Mouse (Mus musculus) frontal cortex, adult (tissue): ENCODE measurements at regions not wholly inside any gene's neighbourhood (a gene's known extent, or its start where the extent isn't known, plus 50 kb on each side); places are given as distances from the start of the nearest gene placed in this dataset.

Experiments
- ATAC-seq: cut with Nextera tagmentation; 2 replicates; pipeline ENCODE4 v1.9.2; 2017; ENCODE audit warnings: mild to moderate bottlenecking, moderate library complexity, mixed read lengths; ENCODE audit not compliant: low TSS enrichment

DNA sequence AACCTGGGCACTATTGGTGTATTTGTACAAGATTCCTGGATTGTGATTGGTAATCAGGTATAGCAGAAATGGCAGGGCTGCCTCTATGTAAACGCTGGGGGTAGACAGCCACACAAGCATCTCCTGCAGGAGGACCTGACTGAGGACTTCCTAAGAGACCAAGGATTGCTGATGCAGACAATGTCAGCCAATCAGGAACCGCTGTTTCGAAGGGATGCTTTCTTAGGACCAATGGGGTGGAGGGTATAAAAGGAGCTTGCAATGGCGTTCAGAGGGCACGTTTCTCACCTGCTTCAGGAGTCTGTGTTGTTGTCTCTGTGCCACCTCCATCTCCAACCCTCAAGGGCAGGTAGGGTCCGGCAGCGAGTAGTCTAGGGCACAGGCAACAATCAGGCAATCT, 393.7 kb downstream of the Gm45692 start:
- no peak for ATAC-seq

DNA sequence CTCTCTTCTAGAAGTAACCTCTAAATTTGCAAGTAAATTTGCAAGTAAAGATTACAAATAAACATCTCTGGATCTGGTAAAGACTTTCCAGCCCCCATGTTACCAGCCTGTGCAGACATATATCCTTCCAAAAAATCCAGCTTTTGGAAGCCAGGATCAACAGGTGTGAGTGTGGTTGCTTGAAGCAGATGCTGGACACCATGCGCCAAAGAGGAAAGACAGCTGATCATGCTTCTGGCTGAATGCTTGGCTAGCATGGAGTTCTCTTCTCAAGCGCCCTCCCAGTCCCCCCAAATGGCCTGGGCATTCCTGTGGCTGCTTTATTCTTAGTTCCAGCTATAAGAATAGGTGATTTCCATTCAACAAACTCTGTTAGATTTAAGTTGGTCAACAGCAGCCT, 404.9 kb downstream of the Gm45692 start:
- ATAC-seq: no peak

DNA sequence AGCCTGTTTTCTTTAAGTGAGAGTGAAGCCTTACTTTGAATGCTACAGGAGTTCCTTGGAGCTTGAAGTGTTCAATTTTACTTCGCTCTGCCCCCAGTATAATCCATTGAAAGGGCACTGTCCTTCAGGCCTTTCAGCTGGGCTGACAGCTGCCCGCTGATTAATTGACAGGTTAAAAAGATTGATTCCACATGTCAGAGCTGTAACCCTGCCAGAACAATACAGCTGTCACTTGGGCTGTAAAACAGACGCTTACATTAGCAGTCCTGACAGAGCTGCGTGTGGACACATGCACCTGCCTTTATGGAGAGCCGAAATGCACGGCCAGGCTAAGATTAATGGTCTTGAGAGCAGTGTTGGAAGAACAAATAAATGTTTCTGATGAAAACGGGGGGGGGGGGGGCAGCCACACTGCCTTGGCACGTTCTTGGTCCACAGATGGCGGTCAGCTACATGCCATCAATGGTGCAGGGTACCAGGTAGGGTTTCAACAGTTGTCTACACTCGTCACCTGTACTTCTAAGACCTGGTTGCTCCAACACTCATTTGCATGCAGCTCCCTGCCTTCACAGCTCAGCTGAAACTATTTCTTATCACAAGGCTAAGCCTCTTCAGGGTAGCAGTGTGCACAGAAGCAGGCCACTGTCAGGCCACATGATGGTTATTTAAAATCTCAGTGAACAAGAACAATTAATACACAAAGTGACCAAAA, 407.3 kb downstream of the Gm45692 start:
- ATAC-seq: no peak

DNA sequence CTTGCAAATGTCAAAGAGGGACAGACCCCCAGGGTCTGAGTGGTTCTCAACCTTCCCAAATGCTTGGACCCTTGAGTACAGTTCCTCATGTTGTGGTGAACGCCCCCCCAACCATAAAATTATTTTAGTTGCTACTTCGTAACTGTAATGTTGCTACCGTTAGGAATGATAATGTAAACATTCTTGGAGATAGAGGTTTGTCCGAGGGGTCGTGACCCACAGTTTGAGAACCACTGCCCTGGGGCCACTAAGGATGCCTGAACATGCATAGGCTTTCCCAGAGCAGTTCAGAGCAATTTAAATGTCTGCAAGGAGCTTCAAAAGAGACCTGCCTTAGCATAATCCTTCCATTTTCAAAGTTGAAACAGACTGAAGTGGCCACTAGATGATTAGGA, 407.8 kb downstream of the Gm45692 start:
- no peak for ATAC-seq

DNA sequence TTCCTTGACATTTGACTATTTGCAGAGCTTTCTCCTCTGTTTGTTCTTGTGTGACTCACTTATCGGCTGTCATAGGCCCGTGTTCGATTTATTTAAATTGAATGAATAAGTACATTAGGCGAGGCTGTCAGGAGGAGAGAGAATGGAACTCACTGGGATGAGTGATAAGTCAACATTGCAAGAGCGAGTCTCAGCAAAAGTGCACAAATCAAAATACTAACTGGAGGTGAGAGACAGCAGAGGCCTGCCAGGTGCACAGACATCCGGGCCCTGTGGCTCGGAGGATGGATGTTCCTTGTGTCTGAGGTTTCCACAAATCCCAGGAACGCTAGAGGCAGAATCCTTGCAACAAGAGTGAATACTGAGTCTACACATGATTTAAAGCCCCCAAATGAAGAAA, 410.6 kb downstream of the Gm45692 start:
- no peak for ATAC-seq

DNA sequence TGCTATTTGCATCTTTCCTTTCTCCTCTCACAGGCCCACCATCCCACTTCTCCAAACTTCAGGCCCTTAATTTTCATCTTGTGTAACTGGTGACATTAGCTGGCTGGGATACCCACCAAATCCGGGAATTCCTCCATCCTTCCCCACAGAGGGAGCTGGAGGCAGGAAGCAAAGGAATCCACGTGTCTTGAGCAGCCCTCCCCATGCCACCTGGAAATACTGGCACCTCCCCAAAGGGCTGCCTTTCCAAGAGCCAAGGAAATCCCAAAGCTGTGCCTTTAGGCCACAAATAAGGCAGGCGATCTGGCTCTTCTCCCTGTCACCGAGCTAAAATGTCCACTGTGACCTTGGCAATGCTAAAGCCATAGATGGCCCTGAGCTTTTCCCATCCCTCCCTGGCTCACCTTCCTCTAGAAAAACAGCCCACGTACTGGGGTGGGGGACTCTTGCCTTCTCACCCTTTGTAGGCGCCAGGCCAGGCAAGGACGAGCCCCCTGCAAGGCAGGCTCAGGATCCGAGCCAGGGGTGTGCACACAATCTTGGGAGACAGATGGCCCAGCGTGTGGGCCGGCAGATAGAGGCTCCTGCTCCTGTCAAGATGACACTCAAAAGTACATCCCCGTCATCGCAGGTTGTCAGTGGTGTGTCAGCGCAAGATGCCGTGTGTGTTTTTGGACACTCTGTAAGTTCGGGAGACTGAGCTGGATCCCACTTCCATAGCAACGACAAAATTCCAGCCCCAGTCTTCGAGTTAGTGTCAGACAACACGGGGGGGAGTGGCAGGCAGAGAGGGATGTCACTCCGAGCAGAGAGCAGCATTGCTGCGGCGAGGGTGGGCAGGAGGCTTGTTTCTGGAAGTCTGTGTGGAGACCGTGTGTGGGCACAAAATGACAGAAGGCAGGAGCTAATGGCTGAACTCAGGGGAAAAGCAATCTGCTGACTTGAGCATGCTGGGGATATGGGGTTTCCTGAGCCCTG, 414.4 kb downstream of the Gm45692 start:
- ATAC-seq: peak; percentile 76

DNA sequence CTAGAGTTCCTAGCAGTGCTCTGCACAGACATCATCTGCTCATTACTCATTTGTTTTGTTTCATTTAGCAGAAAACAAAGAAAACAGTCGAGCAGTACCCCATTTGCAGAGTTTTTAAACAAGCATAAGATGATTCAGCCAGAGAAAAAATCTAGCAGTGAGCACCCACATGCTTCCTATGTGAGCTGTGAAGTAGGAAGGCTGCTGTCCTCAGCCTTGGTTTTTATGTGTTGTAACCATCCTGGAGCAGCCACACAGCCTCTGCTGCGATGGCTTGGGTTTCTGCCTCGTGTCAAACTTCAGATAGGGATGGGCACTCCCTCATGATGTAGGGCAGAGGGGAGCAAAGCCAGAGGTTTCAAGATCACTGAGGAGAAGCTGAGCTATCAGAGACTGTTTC, 416.5 kb downstream of the Gm45692 start:
- ATAC-seq: peak; percentile 95

DNA sequence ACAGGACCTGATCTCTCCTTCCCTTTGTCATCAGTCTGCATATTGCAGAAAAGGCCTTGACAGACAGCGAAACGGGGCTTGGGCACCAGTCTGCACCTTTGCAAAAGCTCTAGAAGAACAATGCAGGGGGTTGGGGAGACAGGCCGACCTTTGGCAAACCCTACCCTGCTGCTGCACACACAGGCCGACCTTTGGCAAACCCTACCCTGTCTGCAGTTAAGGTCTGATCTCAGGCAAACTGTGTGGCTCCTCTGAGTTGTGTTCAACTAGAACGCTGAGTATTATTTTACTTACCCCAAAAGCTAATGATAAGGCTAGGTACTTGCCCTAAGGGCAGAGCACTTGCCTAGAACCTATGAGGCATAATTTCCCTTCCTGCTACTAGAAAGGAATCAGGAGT, 423.4 kb upstream of the Zfp703 start:
- no peak for ATAC-seq

DNA sequence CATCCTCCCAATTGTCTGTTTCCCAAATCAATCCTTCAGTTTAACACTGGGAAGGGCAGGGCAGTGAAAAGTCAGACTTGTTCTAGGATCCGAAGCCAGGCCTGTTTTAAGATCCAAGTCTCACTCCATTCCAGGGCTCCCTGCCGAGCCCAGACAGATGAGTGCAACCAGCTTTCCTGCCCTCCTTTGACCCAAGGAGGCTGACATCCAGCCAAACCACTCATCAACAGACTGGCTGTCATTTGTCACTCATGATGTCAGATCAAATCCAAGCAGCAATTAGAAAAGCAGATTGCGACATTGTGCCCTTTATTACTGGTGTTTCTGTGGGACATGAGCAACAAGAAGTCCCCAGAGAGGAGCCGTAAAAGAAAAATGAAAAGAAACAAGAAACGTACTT, 417.9 kb upstream of the Zfp703 start:
- ATAC-seq: no peak

DNA sequence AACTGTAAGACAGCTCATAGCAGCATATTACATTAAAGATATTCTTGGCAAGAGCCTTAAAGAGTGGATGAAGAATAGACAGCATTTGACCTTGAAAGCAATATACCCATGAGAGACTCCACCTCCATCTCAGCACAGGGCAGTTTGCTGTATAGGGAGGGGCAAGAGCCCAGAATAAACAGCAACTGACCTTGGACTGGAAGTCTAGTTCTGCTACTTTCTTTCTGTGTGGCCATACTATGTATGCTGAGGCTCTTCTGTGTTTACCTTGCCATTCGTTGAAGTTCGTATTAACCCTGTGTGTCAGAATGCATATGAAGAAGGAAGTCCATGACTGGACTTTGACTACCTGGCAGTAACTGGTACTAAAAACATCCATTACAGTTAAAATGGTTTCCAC, 414.0 kb upstream of the Zfp703 start:
- no peak for ATAC-seq

DNA sequence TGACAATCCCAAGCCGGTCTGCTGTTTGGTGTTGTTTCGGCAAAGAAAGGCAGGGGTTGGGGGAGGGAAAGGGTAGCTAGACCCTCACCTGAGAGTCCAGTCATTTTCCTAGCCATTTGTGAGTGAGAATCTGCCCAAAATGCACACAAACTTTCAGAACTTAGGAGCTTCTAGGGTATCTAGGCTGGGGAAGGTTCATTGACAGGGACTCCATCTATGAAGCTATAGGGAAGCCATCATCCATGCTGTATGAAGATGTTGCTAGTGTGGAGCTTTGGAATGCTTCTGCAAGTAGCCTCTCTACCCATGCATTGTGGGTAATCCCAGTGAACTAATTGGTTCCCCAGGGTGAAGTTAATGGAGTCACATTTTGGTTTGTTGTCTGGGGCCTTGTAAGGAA, 412.9 kb upstream of the Zfp703 start:
- ATAC-seq: no peak

DNA sequence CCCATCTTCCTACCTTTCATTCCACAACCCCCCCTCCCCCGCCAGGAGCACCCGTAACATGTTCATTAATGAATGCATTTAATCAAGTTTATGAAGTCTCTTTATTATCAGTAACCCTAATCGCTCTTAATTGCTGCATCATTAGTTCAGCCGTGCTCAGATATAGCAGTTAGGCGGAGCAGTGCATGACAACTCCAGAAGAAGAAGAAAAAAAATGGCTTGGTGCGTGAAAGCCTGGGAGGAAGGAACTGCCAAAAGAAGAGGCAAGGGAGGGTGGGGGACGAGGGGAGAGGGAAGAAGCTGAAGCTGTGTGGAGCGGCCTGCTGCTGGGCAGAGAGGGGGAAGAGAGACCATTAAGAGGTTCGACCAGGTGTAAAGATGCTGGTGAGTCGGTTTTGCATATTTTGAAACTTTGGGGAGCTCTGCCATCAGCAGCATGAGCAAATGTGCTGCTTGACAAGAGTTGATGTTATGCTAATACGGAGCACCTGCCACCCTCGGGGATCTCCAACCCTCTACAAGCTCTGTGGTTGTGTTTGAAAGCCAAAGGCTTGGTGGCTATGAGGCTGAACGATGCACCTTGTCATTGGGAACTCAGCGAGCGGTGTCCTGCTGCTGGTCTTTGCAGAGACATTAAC, 408.6 kb upstream of the Zfp703 start:
- no peak for ATAC-seq

DNA sequence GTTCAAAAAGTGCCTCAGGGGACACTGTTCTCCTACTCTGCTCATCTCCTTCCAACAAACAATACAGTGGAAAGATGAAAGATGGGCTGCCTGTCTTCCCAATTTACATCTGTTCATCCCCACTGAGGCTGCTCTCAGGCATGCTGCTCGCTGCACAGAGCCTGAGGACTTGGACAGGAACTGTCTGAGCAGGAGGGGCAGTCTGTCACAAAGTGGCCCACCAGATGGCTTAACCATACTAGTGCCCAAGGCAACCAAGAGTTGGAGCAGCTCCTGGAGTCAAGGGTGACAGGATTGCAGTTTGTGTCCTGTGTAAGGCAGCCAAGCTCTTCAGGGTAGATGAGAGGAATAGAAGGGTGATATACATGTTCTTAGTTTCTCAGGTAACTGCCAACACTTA, 388.3 kb upstream of the Zfp703 start:
- no peak for ATAC-seq

DNA sequence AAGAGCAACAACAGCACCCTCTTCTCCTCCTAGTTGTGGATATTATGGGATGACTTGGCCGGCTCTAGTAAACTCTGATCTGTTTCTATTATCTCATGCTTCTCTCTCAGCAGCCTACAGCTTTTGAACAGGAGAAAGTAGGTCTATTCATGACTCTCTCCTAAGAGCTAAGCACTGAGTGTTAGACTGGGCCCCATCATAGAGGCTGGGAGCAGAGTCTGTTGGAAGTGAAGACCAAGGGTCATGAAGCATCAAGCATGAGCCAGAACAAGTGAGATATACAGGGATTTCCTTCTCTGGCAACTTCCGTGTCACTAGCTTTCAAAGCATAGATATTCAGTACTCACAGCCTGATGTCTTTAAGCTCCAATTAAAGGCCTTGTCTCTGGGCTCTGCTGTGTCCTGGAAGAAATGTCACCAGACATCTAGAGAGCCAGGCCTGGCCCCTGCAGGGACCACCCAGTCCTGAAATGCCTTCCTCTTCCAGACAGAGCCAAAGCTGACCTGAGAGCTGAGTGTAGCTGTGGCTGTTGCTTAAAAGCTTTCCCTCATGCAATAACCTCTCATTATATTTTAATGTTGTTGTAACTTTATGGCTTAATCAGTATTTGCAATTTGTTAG, 386.4 kb upstream of the Zfp703 start:
- ATAC-seq: no peak

DNA sequence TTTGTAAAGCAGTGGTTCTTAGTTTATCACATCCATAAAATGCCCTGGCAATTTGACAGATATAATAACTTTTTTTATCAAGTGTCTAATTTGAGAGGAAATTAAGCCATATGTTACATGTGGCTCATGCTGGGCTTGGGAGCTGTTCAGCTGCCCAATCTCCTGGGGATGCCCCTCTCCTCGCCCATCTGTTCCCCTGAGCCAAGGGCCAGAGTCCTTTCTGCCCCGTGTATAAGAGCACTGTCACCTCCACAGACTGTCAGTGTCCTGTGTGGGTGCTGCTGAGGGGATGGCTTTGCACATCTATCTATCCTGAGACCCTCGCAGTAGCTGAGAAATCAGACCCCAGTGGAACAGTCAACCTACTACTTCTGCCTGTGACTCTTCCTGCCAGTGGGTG, 385.9 kb upstream of the Zfp703 start:
- ATAC-seq: no peak

DNA sequence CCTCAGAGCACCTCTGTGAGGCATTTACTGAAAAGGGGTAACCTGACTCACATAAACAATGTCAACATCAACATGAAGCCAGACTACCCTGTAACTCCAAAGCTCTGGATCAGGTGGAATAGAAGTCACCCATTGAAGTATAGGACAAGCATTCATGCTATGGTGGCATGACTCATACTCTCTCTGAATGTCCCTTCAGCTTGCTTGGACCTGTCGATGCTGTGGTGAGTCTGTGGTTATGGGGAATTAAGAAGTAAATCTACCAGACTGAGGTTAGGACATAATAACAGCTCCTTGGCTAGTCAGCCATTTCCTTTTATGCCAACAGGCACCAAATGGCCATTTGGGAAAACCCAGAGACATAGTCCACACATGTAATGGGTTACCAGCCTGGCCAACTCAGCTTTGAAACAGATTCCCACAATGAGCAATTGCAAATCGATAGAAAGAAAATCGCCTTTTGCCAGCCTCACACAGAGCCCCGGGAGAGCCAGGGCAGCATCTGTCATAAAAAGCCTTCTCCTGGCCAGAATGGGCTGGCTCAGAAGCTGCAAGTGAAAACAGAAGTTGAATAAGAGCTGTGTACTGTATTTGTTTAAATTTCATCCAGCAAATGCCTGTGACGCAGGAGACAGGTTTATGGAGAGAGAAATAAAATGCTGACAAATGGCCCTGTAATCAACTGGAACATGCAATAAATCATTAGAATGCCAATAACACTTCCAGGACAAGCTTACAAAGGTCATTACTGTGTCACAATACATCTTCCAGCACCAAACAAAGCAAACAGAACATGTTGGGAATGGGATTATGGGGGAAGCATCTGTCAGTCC, 383.4 kb upstream of the Zfp703 start:
- no peak for ATAC-seq

DNA sequence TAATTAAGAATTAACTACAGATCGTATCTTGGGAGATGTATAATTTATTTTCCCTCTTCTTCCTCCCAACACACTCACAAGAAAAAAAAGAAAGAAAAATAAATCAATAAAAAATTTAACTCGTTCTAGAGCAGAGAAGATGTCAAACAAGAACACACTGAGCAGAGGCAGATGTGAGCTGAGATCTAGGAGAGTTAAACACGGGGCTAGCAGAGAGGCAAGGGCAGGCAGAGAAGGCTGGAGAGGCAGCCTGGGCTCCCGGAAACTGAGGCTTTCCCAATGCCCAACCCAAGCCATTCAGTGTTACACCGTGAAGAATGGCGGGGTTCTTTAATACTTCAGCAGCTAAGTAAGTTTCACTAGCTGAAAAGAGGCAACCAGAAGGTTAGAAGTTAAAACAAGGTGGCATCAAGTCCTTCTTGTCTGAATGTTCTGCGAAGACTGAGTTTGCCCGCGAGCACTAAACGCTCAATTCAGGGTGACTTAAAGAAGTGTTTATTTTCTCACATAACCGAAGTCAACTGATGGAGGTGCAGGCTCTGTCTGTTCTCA, 382.7 kb upstream of the Zfp703 start:
- no peak for ATAC-seq

DNA sequence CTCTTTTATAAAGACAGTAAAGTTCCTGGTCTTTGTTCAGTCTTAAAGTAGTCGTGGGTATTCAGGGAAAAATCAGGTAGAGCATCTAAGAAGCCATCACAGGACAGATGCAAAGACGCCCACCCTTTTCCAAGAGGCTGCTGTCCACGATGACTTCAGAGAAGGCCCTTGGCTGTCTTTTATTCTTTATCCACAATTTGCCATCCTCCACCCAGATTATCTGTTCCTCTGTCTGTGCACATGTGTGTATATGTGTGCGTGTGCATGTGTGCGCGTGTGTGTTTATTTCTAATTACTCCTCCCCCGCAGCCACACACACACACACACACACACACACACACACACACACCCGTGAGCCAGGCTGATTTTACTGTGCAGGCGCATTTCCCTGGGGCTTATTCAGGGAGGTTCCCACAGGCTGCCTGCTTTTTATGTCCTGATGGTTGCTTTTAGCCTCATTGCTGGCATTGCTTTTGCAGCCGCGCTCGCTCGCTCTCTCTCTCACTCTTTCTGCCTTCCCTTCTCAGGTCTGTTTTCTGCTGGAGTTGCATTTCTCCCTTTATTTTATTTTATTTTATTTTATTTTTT, 381.6 kb upstream of the Zfp703 start:
- ATAC-seq: peak; percentile 81

DNA sequence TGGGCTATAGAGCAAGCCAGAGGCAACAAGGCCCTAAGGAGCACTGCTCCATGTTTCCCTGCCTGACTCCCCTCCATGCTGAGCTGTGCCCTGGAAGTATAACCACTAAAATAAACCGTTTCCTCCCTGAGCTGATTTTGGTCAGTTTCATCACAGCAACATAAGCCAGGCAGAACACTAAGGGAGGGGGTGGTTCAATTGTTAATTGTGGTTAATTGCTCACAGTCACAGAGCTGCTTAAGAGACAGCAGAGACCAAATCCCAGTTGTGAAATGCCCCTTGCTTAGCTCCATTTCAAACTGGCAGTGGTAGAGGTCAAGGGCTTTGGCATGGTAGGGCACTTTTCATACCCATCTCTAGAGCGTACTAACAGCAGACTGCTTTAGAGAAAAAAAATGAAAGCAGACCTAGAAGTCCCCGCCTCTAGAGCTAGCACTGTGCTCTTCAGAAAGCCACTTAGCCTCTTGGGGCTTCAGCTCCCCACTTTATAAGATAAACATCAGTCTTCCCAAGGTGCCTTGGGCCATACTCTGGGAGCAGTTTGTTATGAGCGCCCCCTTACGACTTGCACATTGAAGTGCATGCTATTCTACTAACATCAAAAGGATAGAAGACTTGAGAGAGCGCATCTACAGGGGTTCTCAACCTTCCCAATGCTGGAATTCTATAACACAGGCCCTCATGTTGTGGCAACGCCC, 380.3 kb upstream of the Zfp703 start:
- ATAC-seq: no peak

DNA sequence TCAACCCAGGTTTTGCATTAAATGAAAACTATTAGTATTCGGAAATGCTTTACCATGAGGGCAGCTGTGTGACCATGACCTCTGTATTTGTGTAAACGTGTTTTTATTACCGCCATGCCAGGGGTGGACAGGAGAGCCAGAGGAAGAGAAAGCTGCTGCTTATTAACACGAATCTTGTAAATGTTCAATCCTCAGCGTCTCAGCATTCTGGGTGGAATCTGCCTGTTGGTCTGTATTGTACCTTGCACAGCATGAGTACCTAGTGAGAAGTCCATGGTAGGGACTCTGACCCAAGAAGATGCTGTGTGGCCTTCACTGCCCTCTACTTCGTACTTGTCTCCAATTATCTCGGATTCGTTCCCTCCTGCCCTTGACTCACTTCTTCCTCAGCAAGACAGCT, 378.6 kb upstream of the Zfp703 start:
- no peak for ATAC-seq
